Mouse (Mus musculus): Measurements from ENCODE around the gene Cela2a. TPM values are rescaled to one million over a fixed set of nuclear protein-coding genes. Genes with fewer than 3 reads are reported as not detected.

Gene Cela2a
- total and polyA plus RNA-seq, 3 experiments = not detected

- H3K27me3 ChIP-seq (ENCODE audit: insufficient read depth, low read length) = no peaks in the 10 kb centered on the region
- TF ChIP-seq TAL1 (conservative IDR thresholded peaks at IDR 0.05; ENCODE audit: low read depth, low read length) (peak; percentile 23; the same call in 1 of the 2 replicates), GATA2 (IDR thresholded peaks at IDR 0.05; ENCODE audit: borderline replicate concordance, low read depth, low read length) (no peak), POLR2AphosphoS5 (IDR thresholded peaks at IDR 0.05; ENCODE audit: insufficient replicate concordance, low read depth, low read length) (no peak), GATA1 (IDR thresholded peaks at IDR 0.05; ENCODE audit: borderline replicate concordance, low read length) (no peak), CTCF (IDR thresholded peaks at IDR 0.05; ENCODE audit: low read depth, low read length) (no peak)
- no peaks in the 10 kb centered on the region for H3K9me3 ChIP-seq (replicated peaks)
- peaks cover 54% of the 10 kb centered on the region for H3K4me1 ChIP-seq (ENCODE audit: insufficient read depth, low read depth, low read length)
- DNase-seq (ENCODE audit: low spot score) = peak; percentile 45
- peaks cover 91% of the 10 kb centered on the region for H3K36me3 ChIP-seq (replicated peaks)
- ATAC-seq (ENCODE audit: extremely low read depth, insufficient number of reproducible peaks, low FRiP score, poor library complexity, severe bottlenecking) = peak; percentile 86
- no peak overlapping the region; the same call in 1 of the 2 replicates for H3K4me3 ChIP-seq (ENCODE audit: low read depth, low read length)
Measured at GRCm38 (mm10) chr4:141771823-141772222, 54.1 kb downstream of the Cela2a start.

DNA sequence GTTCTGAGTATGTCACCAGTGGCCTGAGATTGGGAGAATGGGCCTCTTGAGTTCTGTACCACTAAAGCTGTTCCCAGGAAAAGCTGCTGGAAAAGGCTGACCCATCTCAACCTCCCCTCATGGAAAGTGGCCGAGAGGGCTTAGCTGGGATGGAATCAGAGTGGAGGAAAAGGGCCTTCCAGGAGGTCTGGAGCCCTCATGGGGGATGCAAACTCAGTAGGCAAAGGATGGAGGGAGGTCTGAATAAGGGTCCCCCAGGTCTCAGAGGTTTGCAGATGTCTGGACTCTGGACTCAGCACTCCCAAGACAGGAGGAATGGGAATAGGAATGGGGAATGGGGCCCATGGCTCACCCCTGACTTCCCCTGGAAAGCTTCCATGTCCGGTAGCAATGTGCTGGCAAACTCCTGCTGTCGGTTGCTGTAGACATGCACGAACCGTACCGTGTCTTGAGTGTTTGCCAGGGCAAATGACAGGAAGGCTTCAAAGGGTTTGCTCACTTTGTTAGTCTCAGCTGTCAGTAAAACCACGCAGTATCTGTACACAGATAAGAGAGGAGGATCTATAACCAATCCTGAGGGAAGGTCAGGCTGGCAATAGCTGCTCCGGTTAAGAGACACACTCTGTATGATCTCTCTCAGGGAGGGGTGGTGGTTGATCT, 56.3 kb downstream of the Cela2a start:
- Histone ChIP-seq H3K27me3 (ENCODE audit: insufficient read depth, low read length) (no peaks in the 10 kb centered on the region), H3K36me3 (replicated peaks) (peaks cover 88% of the 10 kb centered on the region), H3K9me3 (replicated peaks) (no peaks in the 10 kb centered on the region), H3K4me3 (ENCODE audit: low read depth, low read length) (no peak overlapping the region), H3K4me1 (ENCODE audit: insufficient read depth, low read depth, low read length) (peaks cover 69% of the 10 kb centered on the region)
- TF ChIP-seq GATA1 (IDR thresholded peaks at IDR 0.05; ENCODE audit: borderline replicate concordance, low read length) = no peak
- no peak for TF ChIP-seq POLR2AphosphoS5 (IDR thresholded peaks at IDR 0.05; ENCODE audit: insufficient replicate concordance, low read depth, low read length)
- TF ChIP-seq GATA2 (IDR thresholded peaks at IDR 0.05; ENCODE audit: borderline replicate concordance, low read depth, low read length) = no peak
- ATAC-seq (ENCODE audit: extremely low read depth, insufficient number of reproducible peaks, low FRiP score, poor library complexity, severe bottlenecking) (no peak), DNase-seq (ENCODE audit: low spot score) (no peak)

- ATAC-seq (ENCODE audit: extremely low read depth, insufficient number of reproducible peaks, low FRiP score, poor library complexity, severe bottlenecking) = no peak
- Histone ChIP-seq H3K27me3 (ENCODE audit: insufficient read depth, low read length) (no peaks in the 10 kb centered on the region), H3K36me3 (replicated peaks) (peaks cover 90% of the 10 kb centered on the region), H3K9me3 (replicated peaks) (no peaks in the 10 kb centered on the region), H3K4me3 (ENCODE audit: low read depth, low read length) (no peak overlapping the region), H3K4me1 (ENCODE audit: insufficient read depth, low read depth, low read length) (peaks cover 65% of the 10 kb centered on the region)
- TF ChIP-seq POLR2AphosphoS5 (IDR thresholded peaks at IDR 0.05; ENCODE audit: insufficient replicate concordance, low read depth, low read length) (no peak), GATA2 (IDR thresholded peaks at IDR 0.05; ENCODE audit: borderline replicate concordance, low read depth, low read length) (no peak), TAL1 (conservative IDR thresholded peaks at IDR 0.05; ENCODE audit: low read depth, low read length) (no peak), CTCF (IDR thresholded peaks at IDR 0.05; ENCODE audit: low read depth, low read length) (no peak), GATA1 (IDR thresholded peaks at IDR 0.05; ENCODE audit: borderline replicate concordance, low read length) (no peak)
- no peak for DNase-seq (ENCODE audit: low spot score)
Measured at GRCm38 (mm10) chr4:141767353-141768036, 58.5 kb downstream of the Cela2a start.

GRCm38 (mm10) chr4:141766668-141767352, 59.1 kb downstream of the Cela2a start:
- Histone ChIP-seq H3K4me3 (ENCODE audit: low read depth, low read length) (peak overlapping the region; percentile 51; the same call in 1 of the 2 replicates), H3K9me3 (replicated peaks) (no peaks in the 10 kb centered on the region), H3K27me3 (ENCODE audit: insufficient read depth, low read length) (no peaks in the 10 kb centered on the region), H3K36me3 (replicated peaks) (peaks cover 94% of the 10 kb centered on the region), H3K4me1 (ENCODE audit: insufficient read depth, low read depth, low read length) (peaks cover 62% of the 10 kb centered on the region)
- DNase-seq (ENCODE audit: low spot score) (no peak), ATAC-seq (ENCODE audit: extremely low read depth, insufficient number of reproducible peaks, low FRiP score, poor library complexity, severe bottlenecking) (no peak)
- no peak for TF ChIP-seq POLR2AphosphoS5 (IDR thresholded peaks at IDR 0.05; ENCODE audit: insufficient replicate concordance, low read depth, low read length)
- TF ChIP-seq TAL1 (conservative IDR thresholded peaks at IDR 0.05; ENCODE audit: low read depth, low read length) = no peak
- no peak for TF ChIP-seq GATA1 (IDR thresholded peaks at IDR 0.05; ENCODE audit: borderline replicate concordance, low read length)
- TF ChIP-seq GATA2 (IDR thresholded peaks at IDR 0.05; ENCODE audit: borderline replicate concordance, low read depth, low read length) = no peak
- TF ChIP-seq CTCF (IDR thresholded peaks at IDR 0.05; ENCODE audit: low read depth, low read length) = no peak

DNA sequence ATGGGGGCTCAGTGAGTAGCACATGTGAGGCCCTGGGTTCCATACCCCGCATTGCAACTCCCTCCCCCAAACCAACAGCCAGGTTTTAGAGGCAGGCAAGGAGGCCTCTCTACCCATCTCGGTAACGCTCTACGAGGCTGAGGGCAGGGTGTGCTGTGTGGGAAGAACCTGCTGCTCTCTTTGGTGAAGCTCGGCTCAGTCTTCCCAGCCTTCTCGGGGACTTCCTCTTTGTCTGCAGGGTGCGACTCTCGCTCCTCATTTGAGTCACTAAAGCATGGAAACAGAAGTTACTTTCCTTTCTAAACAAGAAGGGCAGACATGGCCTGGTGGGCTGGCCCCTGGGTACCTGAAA, 59.7 kb downstream of the Cela2a start:
- no peaks in the 10 kb centered on the region for H3K27me3 ChIP-seq (ENCODE audit: insufficient read depth, low read length)
- DNase-seq (ENCODE audit: low spot score) (peak; percentile 65), ATAC-seq (ENCODE audit: extremely low read depth, insufficient number of reproducible peaks, low FRiP score, poor library complexity, severe bottlenecking) (peak; percentile 62)
- H3K9me3 ChIP-seq (replicated peaks) = no peaks in the 10 kb centered on the region
- peak overlapping the region; percentile 51; the same call in 1 of the 2 replicates for H3K4me3 ChIP-seq (ENCODE audit: low read depth, low read length)
- TF ChIP-seq POLR2AphosphoS5 (IDR thresholded peaks at IDR 0.05; ENCODE audit: insufficient replicate concordance, low read depth, low read length) (no peak), GATA2 (IDR thresholded peaks at IDR 0.05; ENCODE audit: borderline replicate concordance, low read depth, low read length) (no peak), GATA1 (IDR thresholded peaks at IDR 0.05; ENCODE audit: borderline replicate concordance, low read length) (no peak), CTCF (IDR thresholded peaks at IDR 0.05; ENCODE audit: low read depth, low read length) (no peak), TAL1 (conservative IDR thresholded peaks at IDR 0.05; ENCODE audit: low read depth, low read length) (no peak)
- H3K4me1 ChIP-seq (ENCODE audit: insufficient read depth, low read depth, low read length) = peaks cover 60% of the 10 kb centered on the region
- peaks cover 97% of the 10 kb centered on the region for H3K36me3 ChIP-seq (replicated peaks)

DNA sequence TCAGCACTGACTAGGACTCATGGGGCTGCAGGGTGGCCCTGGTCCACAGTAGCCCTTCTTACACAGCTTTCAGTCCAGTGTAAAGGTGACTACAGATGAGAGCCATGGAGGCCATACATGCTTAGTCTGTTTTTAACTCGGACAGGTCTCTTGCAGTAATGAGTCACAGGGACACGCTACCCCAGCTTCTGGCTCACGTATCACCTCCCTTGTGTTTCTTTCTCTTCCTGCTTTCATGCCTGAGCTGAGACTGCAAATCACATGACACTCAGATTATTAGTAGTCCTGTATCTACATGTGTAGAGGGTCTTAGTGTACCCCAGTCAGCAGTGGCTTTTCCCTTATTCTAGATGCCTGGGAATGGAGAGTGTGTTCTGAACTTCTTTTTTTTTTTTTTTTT, 61.0 kb downstream of the Cela2a start:
- no peak for ATAC-seq (ENCODE audit: extremely low read depth, insufficient number of reproducible peaks, low FRiP score, poor library complexity, severe bottlenecking)
- Histone ChIP-seq H3K27me3 (ENCODE audit: insufficient read depth, low read length) (no peaks in the 10 kb centered on the region), H3K4me1 (ENCODE audit: insufficient read depth, low read depth, low read length) (peaks cover 52% of the 10 kb centered on the region), H3K36me3 (replicated peaks) (peaks cover 95% of the 10 kb centered on the region), H3K9me3 (replicated peaks) (no peaks in the 10 kb centered on the region), H3K4me3 (ENCODE audit: low read depth, low read length) (no peak overlapping the region)
- no peak for DNase-seq (ENCODE audit: low spot score)
- TF ChIP-seq CTCF (IDR thresholded peaks at IDR 0.05; ENCODE audit: low read depth, low read length) (no peak), GATA2 (IDR thresholded peaks at IDR 0.05; ENCODE audit: borderline replicate concordance, low read depth, low read length) (no peak), GATA1 (IDR thresholded peaks at IDR 0.05; ENCODE audit: borderline replicate concordance, low read length) (no peak), POLR2AphosphoS5 (IDR thresholded peaks at IDR 0.05; ENCODE audit: insufficient replicate concordance, low read depth, low read length) (no peak), TAL1 (conservative IDR thresholded peaks at IDR 0.05; ENCODE audit: low read depth, low read length) (no peak)

Other genes with a start within 250 kb of the Cela2a start
- gene Fblim1, start 220.1 kb downstream of the Cela2a start, total RNA-seq (2014; fragmentation: Nextera tagmentation) = not detected in 2 replicates
- gene Fblim1, start 220.1 kb downstream of the Cela2a start, total RNA-seq (2017) = 0.11 TPM in 1 of 2 replicates, not detected in the other
- gene Fblim1, start 220.1 kb downstream of the Cela2a start, polyA plus RNA-seq (2012) = not detected in 2 replicates
- gene Tmem82, start 207.5 kb downstream of the Cela2a start, total RNA-seq (2014; fragmentation: Nextera tagmentation) = not detected in 2 replicates
- gene Tmem82, start 207.5 kb downstream of the Cela2a start, total RNA-seq (2017) = 0.11 TPM in 1 of 2 replicates, not detected in the other
- gene Tmem82, start 207.5 kb downstream of the Cela2a start, polyA plus RNA-seq (2012) = not detected in 2 replicates
- not detected in 2 replicates for gene Slc25a34, start 202.3 kb downstream of the Cela2a start, total RNA-seq (2014; fragmentation: Nextera tagmentation)
- gene Slc25a34, start 202.3 kb downstream of the Cela2a start, total RNA-seq (2017) = 0.12 and 0.16 TPM in 2 replicates
- not detected in 2 replicates for gene Slc25a34, start 202.3 kb downstream of the Cela2a start, polyA plus RNA-seq (2012)
- gene Plekhm2, start 161.3 kb downstream of the Cela2a start, total RNA-seq (2014; fragmentation: Nextera tagmentation) = 20.2 and 29.0 TPM in 2 replicates
- gene Plekhm2, start 161.3 kb downstream of the Cela2a start, total RNA-seq (2017) = 7.5 and 8.3 TPM in 2 replicates
- gene Plekhm2, start 161.3 kb downstream of the Cela2a start, polyA plus RNA-seq (2012) = 20.0 and 21.5 TPM in 2 replicates
- 15.0 and 22.3 TPM in 2 replicates for gene Rsc1a1, start 140.6 kb downstream of the Cela2a start, total RNA-seq (2014; fragmentation: Nextera tagmentation)
- gene Rsc1a1, start 140.6 kb downstream of the Cela2a start, total RNA-seq (2017) = 7.3 and 9.9 TPM in 2 replicates
- gene Rsc1a1, start 140.6 kb downstream of the Cela2a start, polyA plus RNA-seq (2012) = 2.4 TPM in 1 of 2 replicates, not detected in the other
- 40.8 and 45.4 TPM in 2 replicates for gene Ddi2, start 102.7 kb downstream of the Cela2a start, total RNA-seq (2014; fragmentation: Nextera tagmentation)
- 25.6 and 27.9 TPM in 2 replicates for gene Ddi2, start 102.7 kb downstream of the Cela2a start, total RNA-seq (2017)
- gene Ddi2, start 102.7 kb downstream of the Cela2a start, polyA plus RNA-seq (2012) = 13.2 and 17.8 TPM in 2 replicates
- not detected in 2 replicates for gene Agmat, start 79.5 kb downstream of the Cela2a start, total RNA-seq (2014; fragmentation: Nextera tagmentation)
- gene Agmat, start 79.5 kb downstream of the Cela2a start, total RNA-seq (2017) = 0.05 TPM in 1 of 2 replicates, not detected in the other
- 0.04 TPM in 1 of 2 replicates, not detected in the other for gene Agmat, start 79.5 kb downstream of the Cela2a start, polyA plus RNA-seq (2012)
- 9.9 and 12.1 TPM in 2 replicates for gene Dnajc16, start 35.2 kb downstream of the Cela2a start, total RNA-seq (2014; fragmentation: Nextera tagmentation)
- gene Dnajc16, start 35.2 kb downstream of the Cela2a start, total RNA-seq (2017) = 10.6 and 11.9 TPM in 2 replicates
- gene Dnajc16, start 35.2 kb downstream of the Cela2a start, polyA plus RNA-seq (2012) = 2.7 and 2.9 TPM in 2 replicates
- 16.3 and 18.7 TPM in 2 replicates for gene Casp9, start 32.5 kb downstream of the Cela2a start, total RNA-seq (2014; fragmentation: Nextera tagmentation)
- gene Casp9, start 32.5 kb downstream of the Cela2a start, total RNA-seq (2017) = 25.7 and 30.1 TPM in 2 replicates
- gene Casp9, start 32.5 kb downstream of the Cela2a start, polyA plus RNA-seq (2012) = 21.7 and 26.1 TPM in 2 replicates
- not detected in 2 replicates for gene Ctrc, start 20.2 kb upstream of the Cela2a start, total RNA-seq (2014; fragmentation: Nextera tagmentation)
- gene Ctrc, start 20.2 kb upstream of the Cela2a start, total RNA-seq (2017) = not detected in 2 replicates
- gene Ctrc, start 20.2 kb upstream of the Cela2a start, polyA plus RNA-seq (2012) = not detected in 2 replicates
- gene Efhd2, start 48.8 kb upstream of the Cela2a start, total RNA-seq (2014; fragmentation: Nextera tagmentation) = 30.8 and 31.9 TPM in 2 replicates
- 37.3 and 44.1 TPM in 2 replicates for gene Efhd2, start 48.8 kb upstream of the Cela2a start, total RNA-seq (2017)
- gene Efhd2, start 48.8 kb upstream of the Cela2a start, polyA plus RNA-seq (2012) = 56.1 and 59.5 TPM in 2 replicates
- gene Fhad1, start 188.9 kb upstream of the Cela2a start, total RNA-seq (2014; fragmentation: Nextera tagmentation) = not detected in 2 replicates
- gene Fhad1, start 188.9 kb upstream of the Cela2a start, total RNA-seq (2017) = 0.11 TPM in 1 of 2 replicates, not detected in the other
- not detected in 2 replicates for gene Fhad1, start 188.9 kb upstream of the Cela2a start, polyA plus RNA-seq (2012)